Mouse (Mus musculus) kidney, adult 2 months (tissue): ENCODE results near the gene Ppp2r5c.

Experiments
- CTCF ChIP-seq: fragments of 200-500 bp; conservative IDR thresholded peaks from 2 replicates; pipeline ENCODE4 v1.5.1; 2011; ENCODE audit warnings: low read depth, mild to moderate bottlenecking, control low read depth, low read length, moderate library complexity, mixed read lengths; ENCODE audit not compliant: insufficient read depth, insufficient read length
- POLR2A ChIP-seq: fragments of 200-500 bp; IDR thresholded peaks from one replicate; pipeline ENCODE4 v1.6.1; 2011; ENCODE audit warnings: low read depth, low read length, control low read depth

- TF ChIP-seq CTCF: no peak
- TF ChIP-seq POLR2A: no peak
These were observed 117.9 kb downstream of the Ppp2r5c start for GRCm38 (mm10) chr12:110564848-110565247.
